Comparison of ENCODE assay signal across 7 mouse cellular contexts in the genomic region with DNA sequence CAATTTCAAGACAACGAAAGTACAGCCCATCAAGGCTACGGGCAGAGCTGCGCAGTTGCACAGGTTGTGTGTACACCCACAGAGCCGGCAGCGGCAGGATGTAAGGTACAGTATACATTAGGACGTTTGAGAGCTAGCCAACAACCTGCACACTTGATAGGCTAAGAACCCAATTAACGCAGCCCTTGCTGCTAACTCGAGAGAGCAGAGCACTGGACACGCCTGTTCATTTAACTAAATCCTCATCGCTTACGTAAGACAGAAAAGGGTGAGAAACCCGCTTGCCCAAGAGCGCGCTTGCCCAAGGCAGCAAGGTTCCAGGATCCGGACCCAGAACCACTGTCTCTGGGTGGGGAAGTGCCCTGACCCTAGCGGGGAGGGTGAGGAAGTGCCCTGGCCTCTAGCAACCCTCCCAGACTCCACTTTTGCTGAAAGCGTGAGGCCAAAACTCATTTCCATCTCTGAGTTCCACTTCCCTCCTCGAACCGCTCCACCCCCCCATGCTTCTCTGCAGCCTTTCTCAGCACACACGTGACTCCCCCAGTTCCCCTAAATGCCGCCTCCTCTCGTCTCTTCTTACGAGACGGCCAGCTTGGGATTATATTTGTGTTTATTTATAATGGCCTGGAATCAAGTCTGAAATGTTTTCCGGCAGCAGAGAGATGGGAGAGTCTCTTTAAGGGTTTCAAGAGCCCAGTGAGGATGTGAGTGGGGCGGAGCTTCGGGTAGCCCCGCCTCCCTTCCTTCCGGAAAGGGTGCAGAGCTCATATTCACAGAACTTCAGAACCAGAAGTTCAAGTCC. TPM values are rescaled to one million over a fixed set of nuclear protein-coding genes. Genes with fewer than 3 reads are reported as not detected.
A peak's percentile ranks its signal among the peaks of the same experiment; 100 is the strongest.
DNase-seq lines count a peak whose midpoint lies in the region; ATAC-seq lines count a peak whose summit lies in the region.

No protein-coding gene starts in this region.

- peak overlapping the region; percentile 89 for H3K4me2 ChIP-seq in embryonic facial prominence, embryonic 14.5 days (ENCODE audit: low read depth, low read length)
- peak overlapping the region; percentile 68 for H3K4me2 ChIP-seq in midbrain, embryonic 12.5 days (replicated peaks)

- H3K4me1 ChIP-seq in embryonic facial prominence, embryonic 14.5 days (ENCODE audit: control insufficient read depth, insufficient read depth, low read length) = peaks cover 6% of the 10 kb centered on the region; the same call in 1 of the 2 replicates
- H3K4me1 ChIP-seq in limb, embryonic 10.5 days = peaks cover 24% of the 10 kb centered on the region
- H3K4me1 ChIP-seq in midbrain, embryonic 12.5 days = 0 out of 2 replicates have a peak, but pooled peaks cover 6% of the 10 kb centered on the region

- H3K27ac ChIP-seq in embryonic facial prominence, embryonic 14.5 days (replicated peaks; ENCODE audit: low read depth, low read length) = peak overlapping the region; percentile 88
- H3K27ac ChIP-seq in limb, embryonic 10.5 days = peak overlapping the region; percentile 85
- H3K27ac ChIP-seq in midbrain, embryonic 12.5 days (replicated peaks) = 0 out of 2 replicates have a peak overlapping the region, but pooled peaks have one; percentile 1

- ATAC-seq in embryonic facial prominence, embryonic 14.5 days (ENCODE audit: low read depth) = peak; percentile 81
- ATAC-seq in midbrain, embryonic 12.5 days (ENCODE audit: low FRiP score, low read depth) = peak; percentile 73

- H3K9ac ChIP-seq in embryonic facial prominence, embryonic 14.5 days (ENCODE audit: low read depth, low read length) = peak overlapping the region; percentile 68
- peak overlapping the region; percentile 42 for H3K9ac ChIP-seq in midbrain, embryonic 12.5 days (replicated peaks)

- WGBS in embryonic facial prominence, embryonic 14.5 days = 2% methylated on average over 29 of the region's 29 CpGs
- 5% methylated on average over 29 of the region's 29 CpGs for WGBS in limb, embryonic 10.5 days
- 6% methylated on average over 29 of the region's 29 CpGs for WGBS in midbrain, embryonic 12.5 days

- no peaks in the 10 kb centered on the region for H3K9me3 ChIP-seq in embryonic facial prominence, embryonic 14.5 days (ENCODE audit: control insufficient read depth, low read length)
- no peaks in the 10 kb centered on the region for H3K9me3 ChIP-seq in limb, embryonic 10.5 days (replicated peaks)
- H3K9me3 ChIP-seq in midbrain, embryonic 12.5 days = no peaks in the 10 kb centered on the region

- H3K36me3 ChIP-seq in embryonic facial prominence, embryonic 14.5 days (ENCODE audit: control insufficient read depth, insufficient read depth, low read length) = no peaks in the 10 kb centered on the region
- no peaks in the 10 kb centered on the region for H3K36me3 ChIP-seq in limb, embryonic 10.5 days
- no peaks in the 10 kb centered on the region for H3K36me3 ChIP-seq in midbrain, embryonic 12.5 days

- peak overlapping the region; percentile 44 for H3K4me3 ChIP-seq in embryonic facial prominence, embryonic 14.5 days (ENCODE audit: low read depth, low read length)
- H3K4me3 ChIP-seq in limb, embryonic 10.5 days = peak overlapping the region; percentile 58
- H3K4me3 ChIP-seq in midbrain, embryonic 12.5 days = peak overlapping the region; percentile 40

- peak; percentile 49 to 53 for DNase-seq in adrenal gland, postnatal 4 days (ENCODE audit: low spot score in 2 of 2)
- DNase-seq in embryonic facial prominence, embryonic 14.5 days (ENCODE audit: low spot score) = peak; percentile 89
- peak; percentile 91 to 92 for DNase-seq in heart, adult 18-20 months
- peak; percentile 91 for DNase-seq in kidney, adult 18-20 months
- DNase-seq in limb, embryonic 10.5 days (ENCODE audit: low spot score) = peak; percentile 76
- peak; percentile 86 for DNase-seq in skeletal muscle tissue, adult 2 months (ENCODE audit: low read depth, low spot score)

- no peaks in the 10 kb centered on the region for H3K27me3 ChIP-seq in embryonic facial prominence, embryonic 14.5 days (replicated peaks; ENCODE audit: control insufficient read depth, insufficient read depth, low read length)
- H3K27me3 ChIP-seq in limb, embryonic 10.5 days (ENCODE audit: low read depth, poor library complexity, severe bottlenecking) = no peaks in the 10 kb centered on the region
- H3K27me3 ChIP-seq in midbrain, embryonic 12.5 days = peaks cover 3% of the 10 kb centered on the region; the same call in 1 of the 2 replicates

RNA-seq across cellular contexts. Expression of a gene that starts 6.9 kb away (rescaled TPM):
- 10 to 100 TPM; 49.4 to 58.7 TPM for total RNA-seq in adrenal gland, postnatal 4 days (2021)
- polyA plus RNA-seq in embryonic facial prominence, embryonic 14.5 days (2014; fragmentation: Nextera tagmentation; extraction: Ambion mirVana) = 49.4 and 49.7 TPM in 2 replicates
- 10 to 100 TPM; 16.4 to 19.8 TPM for total RNA-seq in heart, adult 18-20 months (2021)
- 56.4 and 62.2 TPM in 2 replicates for polyA plus RNA-seq in limb, embryonic 10.5 days (2016; fragmentation: Nextera tagmentation; extraction: Ambion mirVana)
- 114 and 117 TPM in 2 replicates for polyA plus RNA-seq in midbrain, embryonic 12.5 days (2016; fragmentation: Nextera tagmentation; extraction: Ambion mirVana)

Comparison
In these comparisons a context has a peak if more than half of its experiments do, and no peak if none do; other contexts are left out.
1. Peak in every context shown above with its lines: DNase-seq, ATAC-seq, H3K4me3 ChIP-seq and H3K27ac ChIP-seq.
2. H3K27ac ChIP-seq: peak in every context shown above with its lines; median percentile 88 in embryonic facial prominence, embryonic 14.5 days; 85 in limb, embryonic 10.5 days; 1 in midbrain, embryonic 12.5 days.